Mouse (Mus musculus) MEL (cell line): ENCODE data around the gene Nav1. TPM values are rescaled to one million over a fixed set of nuclear protein-coding genes. Genes with fewer than 3 reads are reported as not detected.

Experiments used
- DNase-seq: peaks from one replicate; pipeline ENCODE4 v3.0.0; 2011; ENCODE audit warnings: low read depth, low spot score
- H3K27ac ChIP-seq: 2 replicates; pipeline ENCODE4 v1.5.1; 2012; ENCODE audit warnings: low read depth, mild to moderate bottlenecking, control low read depth, low read length, moderate library complexity; ENCODE audit not compliant: control insufficient read depth
- H3K27me3 ChIP-seq, 2 experiments: fragments of 150-350 bp in 1 of 2; sonication (generic) in 1 of 2; 2 replicates each; pipeline ENCODE4 v1.6.1; 2012; ENCODE audit warnings: low read length in 2 of 2, mild to moderate bottlenecking in 2 of 2, improper control_type of control experiment in 1 of 2, moderate library complexity in 1 of 2; ENCODE audit not compliant: insufficient read depth in 2 of 2, control insufficient read depth in 1 of 2
- H3K36me3 ChIP-seq, 2 experiments: 2 replicates each; pipeline ENCODE4 v1.6.1; 2012 to 2014; ENCODE audit warnings: low read length in 2 of 2, improper control_type of control experiment in 1 of 2, inconsistent platforms in 1 of 2, mild to moderate bottlenecking in 1 of 2; ENCODE audit not compliant: insufficient read depth in 2 of 2, control insufficient read depth in 1 of 2
- H3K4me1 ChIP-seq, 2 experiments: fragments of 150-350 bp in 1 of 2; sonication (generic) in 1 of 2; 2 replicates each; pipeline ENCODE4 v1.6.1; 2012; ENCODE audit warnings: low read length in 2 of 2, improper control_type of control experiment in 1 of 2, mild to moderate bottlenecking in 1 of 2; ENCODE audit not compliant: insufficient read depth in 2 of 2, control insufficient read depth in 1 of 2
- H3K4me3 ChIP-seq, 2 experiments: fragments of 150-350 bp in 1 of 2; sonication (generic) in 1 of 2; 2 replicates each; pipeline ENCODE4 v1.5.1; 2012; ENCODE audit warnings: low read depth in 2 of 2, low read length in 2 of 2, mild to moderate bottlenecking in 2 of 2, moderate library complexity in 2 of 2, control low read depth in 1 of 2, improper control_type of control experiment in 1 of 2; ENCODE audit not compliant: control insufficient read depth in 1 of 2, insufficient read depth in 1 of 2
- H3K79me2 ChIP-seq: 2 replicates; pipeline ENCODE4 v1.6.1; 2012; ENCODE audit warnings: mild to moderate bottlenecking, low read length, moderate library complexity; ENCODE audit not compliant: control insufficient read depth, poor library complexity, insufficient read depth
- H3K9ac ChIP-seq: 2 replicates; pipeline ENCODE4 v1.6.1; 2012; ENCODE audit warnings: low read depth, mild to moderate bottlenecking, control low read depth, low read length, moderate library complexity; ENCODE audit not compliant: control insufficient read depth, poor library complexity, severe bottlenecking
- H3K9me3 ChIP-seq: fragments of 150-350 bp; sonication (generic); replicated peaks from 2 replicates; pipeline ENCODE4 v1.6.1; 2012; ENCODE audit warnings: mild to moderate bottlenecking, low read length, improper control_type of control experiment, moderate library complexity; ENCODE audit not compliant: insufficient read depth
- CHD1 ChIP-seq: IDR thresholded peaks from 2 replicates; pipeline ENCODE4 v1.6.1; 2012; ENCODE audit warnings: low read depth, mild to moderate bottlenecking, inconsistent platforms, low read length, improper control_type of control experiment
- CTCF ChIP-seq, 3 experiments: IDR thresholded peaks in 2 of 3; conservative IDR thresholded peaks in 1 of 3; 2 replicates each; pipeline ENCODE4 v1.5.1; 2011 to 2012; ENCODE audit warnings: low read length in 3 of 3, low read depth in 2 of 3, mild to moderate bottlenecking in 2 of 3, improper control_type of control experiment in 1 of 3, inconsistent platforms in 1 of 3, mixed read lengths in 1 of 3, moderate library complexity in 1 of 3; ENCODE audit not compliant: control insufficient read depth in 1 of 3, insufficient read depth in 1 of 3, poor library complexity in 1 of 3, severe bottlenecking in 1 of 3
- ETS1 ChIP-seq: IDR thresholded peaks from 2 replicates; pipeline ENCODE4 v1.6.1; 2012; ENCODE audit warnings: low read depth, mild to moderate bottlenecking, inconsistent platforms, low read length, improper control_type of control experiment, moderate library complexity
- GABPA ChIP-seq: IDR thresholded peaks from 2 replicates; pipeline ENCODE4 v1.6.1; 2012; ENCODE audit warnings: low read depth, mild to moderate bottlenecking, inconsistent platforms, low read length, improper control_type of control experiment, moderate library complexity
- JUND ChIP-seq: IDR thresholded peaks from 2 replicates; pipeline ENCODE4 v1.6.1; 2011; ENCODE audit warnings: low read depth, mild to moderate bottlenecking, improper control_type of control experiment, low read length
- MAFK ChIP-seq: IDR thresholded peaks from 2 replicates; pipeline ENCODE4 v1.6.1; 2011; ENCODE audit warnings: low read depth, mild to moderate bottlenecking, low read length, improper control_type of control experiment, borderline replicate concordance
- MAX ChIP-seq: IDR thresholded peaks from 2 replicates; pipeline ENCODE4 v1.6.1; 2011; ENCODE audit warnings: low read length, improper control_type of control experiment
- MEF2A ChIP-seq: IDR thresholded peaks from 2 replicates; pipeline ENCODE4 v1.6.1; 2014; ENCODE audit warnings: low read depth, mild to moderate bottlenecking, inconsistent platforms, low read length, improper control_type of control experiment; ENCODE audit not compliant: poor library complexity, insufficient replicate concordance, severe bottlenecking; ENCODE audit errors: extremely low read depth
- MXI1 ChIP-seq: IDR thresholded peaks from 2 replicates; pipeline ENCODE4 v1.6.1; 2011; ENCODE audit warnings: mild to moderate bottlenecking, low read depth, low read length, improper control_type of control experiment
- MYB ChIP-seq: IDR thresholded peaks from 2 replicates; pipeline ENCODE4 v1.6.1; 2011; ENCODE audit warnings: mild to moderate bottlenecking, low read depth, low read length, improper control_type of control experiment
- MYC ChIP-seq: IDR thresholded peaks from 2 replicates; pipeline ENCODE4 v1.6.1; 2011; ENCODE audit warnings: low read depth, mild to moderate bottlenecking, low read length, improper control_type of control experiment, moderate library complexity
- NELFE ChIP-seq: IDR thresholded peaks from 2 replicates; pipeline ENCODE4 v1.6.1; 2011; ENCODE audit warnings: low read depth, low read length, improper control_type of control experiment
- POLR2AphosphoS2 ChIP-seq: IDR thresholded peaks from 2 replicates; pipeline ENCODE4 v1.6.1; 2011; ENCODE audit warnings: low read length, improper control_type of control experiment
- POLR2AphosphoS5 ChIP-seq: IDR thresholded peaks from 2 replicates; pipeline ENCODE4 v1.6.1; 2012; ENCODE audit warnings: low read depth, borderline replicate concordance, mild to moderate bottlenecking, inconsistent platforms, low read length, moderate library complexity, mixed read lengths
- SMC3 ChIP-seq: IDR thresholded peaks from 2 replicates; pipeline ENCODE4 v1.6.1; 2011; ENCODE audit warnings: low read depth, low read length, improper control_type of control experiment
- TAL1 ChIP-seq: IDR thresholded peaks from 2 replicates; pipeline ENCODE4 v1.6.1; 2012; ENCODE audit warnings: mild to moderate bottlenecking, inconsistent platforms, low read length, moderate library complexity, mixed read lengths
- TCF12 ChIP-seq: IDR thresholded peaks from 2 replicates; pipeline ENCODE4 v1.6.1; 2014; ENCODE audit warnings: low read depth, mild to moderate bottlenecking, inconsistent platforms, low read length, improper control_type of control experiment, moderate library complexity
- USF2 ChIP-seq, 2 experiments: IDR thresholded peaks; 2 replicates each; pipeline ENCODE4 v1.6.1; 2011 to 2012; ENCODE audit warnings: improper control_type of control experiment in 2 of 2, low read length in 2 of 2, borderline replicate concordance in 1 of 2, inconsistent platforms in 1 of 2, low read depth in 1 of 2, mild to moderate bottlenecking in 1 of 2; ENCODE audit not compliant: insufficient read depth in 1 of 2
- ZC3H11A ChIP-seq: IDR thresholded peaks from 2 replicates; pipeline ENCODE4 v1.6.1; 2012; ENCODE audit warnings: low read depth, mild to moderate bottlenecking, inconsistent platforms, low read length, improper control_type of control experiment
- ZKSCAN1 ChIP-seq: IDR thresholded peaks from 2 replicates; pipeline ENCODE4 v1.6.1; 2012; ENCODE audit warnings: low read depth, mild to moderate bottlenecking, inconsistent platforms, low read length, improper control_type of control experiment, moderate library complexity
- ZMIZ1 ChIP-seq: IDR thresholded peaks from 2 replicates; pipeline ENCODE4 v1.6.1; 2012; ENCODE audit warnings: low read depth, mild to moderate bottlenecking, inconsistent platforms, low read length, improper control_type of control experiment, moderate library complexity
- polyA plus RNA-seq, 2 experiments: library from polyadenylated mRNA; stranded (reverse) in 1 of 2; unstranded in 1 of 2; fragments of >175 nt in 1 of 2; fragments of >200 nt in 1 of 2; gene quantifications; 2 replicates each; pipeline versions ENCODE4 v1.2.1 to v1.2.4; 2012; ENCODE audit warnings: low replicate concordance in 2 of 2, low read depth in 1 of 2; ENCODE audit not compliant: insufficient read length in 2 of 2, insufficient read depth in 1 of 2, missing spikeins in 1 of 2
- total RNA-seq: library from RNA; depleted of rRNA; stranded (reverse); fragments of 300-350 nt; gene quantifications from 2 replicates; pipeline ENCODE4 v1.2.3, GENCODE M21; 2012

Gene Nav1
- total and polyA plus RNA-seq, 3 experiments = 0.89 to 9.6 TPM; not detected in 1

GRCm38 (mm10) chr1:135604361-135605052 lies 2.6 kb downstream of the Nav1 start:
- no peak overlapping the region for H3K9ac ChIP-seq
- no peaks in the 10 kb centered on the region for H3K9me3 ChIP-seq
- no peak overlapping the region for H3K4me3 ChIP-seq
- TF ChIP-seq JUND (no peak), TAL1 (no peak), ZKSCAN1 (no peak), POLR2AphosphoS5 (no peak), SMC3 (no peak), MYB (no peak), MXI1 (no peak), MEF2A (no peak), MYC (no peak), USF2 (IDR thresholded peaks at IDR 0.05; ENCODE audit: borderline replicate concordance in 1 of 2, insufficient read depth in 1 of 2, low read depth in 1 of 2, low read length in 2 of 2) (no peak)
- no peaks in the 10 kb centered on the region for H3K4me1 ChIP-seq
- H3K27ac ChIP-seq = no peak overlapping the region
- no peak for DNase-seq
- no peaks in the 10 kb centered on the region for H3K36me3 ChIP-seq
- no peaks in the 10 kb centered on the region for H3K79me2 ChIP-seq
- H3K27me3 ChIP-seq = no peaks in the 10 kb centered on the region

DNA sequence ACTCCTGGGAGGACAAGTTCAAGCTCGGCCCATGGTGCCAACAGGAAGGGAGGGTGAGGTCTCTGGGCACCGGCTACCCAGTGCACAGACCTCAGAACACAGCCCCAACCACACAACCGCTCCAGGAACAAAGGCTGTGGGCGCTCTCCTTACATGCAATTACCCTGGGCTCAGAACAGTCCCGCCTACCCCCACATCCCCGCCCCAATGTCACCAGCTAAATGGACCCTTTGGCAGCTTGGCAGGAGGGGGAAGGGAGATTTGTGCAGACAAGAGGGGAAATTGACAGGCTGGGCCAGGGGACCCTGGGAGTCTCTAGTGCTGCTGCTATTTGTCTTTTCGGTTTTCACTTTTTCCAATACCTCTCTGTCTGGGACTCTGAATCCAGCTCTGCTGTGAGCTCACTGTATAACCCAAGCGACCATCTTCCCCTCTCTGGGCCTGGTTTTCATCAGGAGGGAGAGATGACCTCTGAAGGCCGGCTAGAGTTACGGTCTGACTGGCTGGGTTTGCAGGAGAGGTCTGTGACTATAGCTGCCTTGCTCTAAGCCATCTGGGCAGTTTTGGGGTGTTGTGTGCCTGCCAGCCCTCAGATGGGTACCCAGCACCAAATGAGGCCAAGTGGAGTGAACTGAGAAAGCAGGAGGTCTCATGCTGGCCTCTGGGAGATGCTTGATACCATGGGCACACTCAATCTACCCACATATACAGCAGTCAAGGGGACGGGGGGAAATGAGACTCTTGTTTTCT lies 3.8 kb downstream of the Nav1 start:
- DNase-seq = no peak
- H3K27me3 ChIP-seq = no peaks in the 10 kb centered on the region
- no peak overlapping the region for H3K9ac ChIP-seq
- no peaks in the 10 kb centered on the region for H3K36me3 ChIP-seq
- H3K9me3 ChIP-seq = no peaks in the 10 kb centered on the region
- H3K27ac ChIP-seq = no peak overlapping the region
- H3K4me1 ChIP-seq = no peaks in the 10 kb centered on the region
- no peaks in the 10 kb centered on the region for H3K79me2 ChIP-seq
- TF ChIP-seq NELFE (no peak), GABPA (no peak), CTCF (IDR thresholded peaks at IDR 0.05 in 2 of 3, conservative IDR thresholded peaks at IDR 0.05 in 1 of 3; ENCODE audit: control insufficient read depth in 1 of 3, insufficient read depth in 1 of 3, low read depth in 2 of 3, low read length in 3 of 3, poor library complexity in 1 of 3, severe bottlenecking in 1 of 3) (no peak), MAX (no peak), ZMIZ1 (no peak), TCF12 (no peak), CHD1 (no peak), ZC3H11A (no peak), POLR2AphosphoS2 (no peak), USF2 (IDR thresholded peaks at IDR 0.05; ENCODE audit: borderline replicate concordance in 1 of 2, insufficient read depth in 1 of 2, low read depth in 1 of 2, low read length in 2 of 2) (no peak), MAFK (no peak), ETS1 (no peak)
- H3K4me3 ChIP-seq = no peak overlapping the region
